Mouse (Mus musculus): ENCODE data around the gene Utp20. TPM values are rescaled to one million over a fixed set of nuclear protein-coding genes. Genes with fewer than 3 reads are reported as not detected.
A peak's percentile ranks its signal among the peaks of the same experiment; 100 is the strongest.

The Utp20 gene
- polyA plus RNA-seq, 1 experiment, result 18.0 TPM

DNA sequence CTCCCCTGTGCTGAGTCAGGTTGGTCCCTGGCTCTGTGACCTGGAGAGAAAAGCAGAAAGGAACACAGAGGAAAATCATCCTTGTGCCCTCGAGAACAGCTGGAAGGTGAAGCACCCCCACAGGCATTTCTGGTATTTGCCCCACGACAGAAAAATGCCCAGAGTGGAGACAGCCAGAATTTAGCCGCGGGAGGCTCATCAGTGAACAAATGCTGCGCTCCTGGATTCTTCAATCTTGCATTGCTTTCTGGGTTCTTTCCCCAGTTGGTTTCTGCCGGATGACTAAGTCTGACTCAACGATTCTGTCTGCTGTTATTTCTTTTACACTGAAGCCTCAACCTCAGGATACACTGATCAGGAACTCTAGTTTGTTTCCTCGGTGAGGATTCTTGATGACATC, 98.4 kb downstream of the Utp20 start:
- no peaks in the 10 kb centered on the region; the same call in 1 of the 2 replicates for H3K4me1 ChIP-seq (ENCODE audit: control insufficient read depth, insufficient read depth, low read length)
- H3K27ac ChIP-seq (ENCODE audit: insufficient read depth, low read length), result no peak overlapping the region
- H3K4me3 ChIP-seq (ENCODE audit: insufficient read depth, low read length), result no peak overlapping the region
- TF ChIP-seq CTCF (IDR thresholded peaks at IDR 0.05; ENCODE audit: extremely low read depth, insufficient read depth, low read length) (no peak), POLR2A (IDR thresholded peaks at IDR 0.05; ENCODE audit: extremely low read depth, insufficient read depth, low read length) (no peak)

DNA sequence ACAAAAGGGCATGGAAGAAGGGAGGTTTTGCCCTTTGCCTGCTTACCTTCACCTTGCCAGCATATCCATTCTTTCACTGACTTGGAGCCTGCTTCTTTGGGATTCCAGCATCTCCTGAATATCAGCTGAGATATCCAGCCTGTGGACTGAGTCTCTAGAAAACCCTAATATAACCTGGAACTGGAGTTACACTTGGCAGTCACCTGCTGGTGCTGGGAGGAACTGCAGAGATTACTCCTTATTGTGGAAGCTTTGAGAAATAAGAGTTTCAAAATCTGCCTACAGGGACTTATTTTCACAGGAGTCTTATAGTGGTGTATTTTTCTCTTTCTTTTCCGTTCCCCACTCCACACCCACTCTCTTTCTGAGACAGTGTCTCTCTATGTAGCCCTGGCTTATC, 99.5 kb downstream of the Utp20 start:
- H3K4me3 ChIP-seq (ENCODE audit: insufficient read depth, low read length), result no peak overlapping the region
- no peak overlapping the region for H3K27ac ChIP-seq (ENCODE audit: insufficient read depth, low read length)
- no peaks in the 10 kb centered on the region for H3K4me1 ChIP-seq (ENCODE audit: control insufficient read depth, insufficient read depth, low read length)
- TF ChIP-seq POLR2A (IDR thresholded peaks at IDR 0.05; ENCODE audit: extremely low read depth, insufficient read depth, low read length) (no peak), CTCF (IDR thresholded peaks at IDR 0.05; ENCODE audit: extremely low read depth, insufficient read depth, low read length) (peak; percentile 51; the same call in 1 of the 2 replicates)

DNA sequence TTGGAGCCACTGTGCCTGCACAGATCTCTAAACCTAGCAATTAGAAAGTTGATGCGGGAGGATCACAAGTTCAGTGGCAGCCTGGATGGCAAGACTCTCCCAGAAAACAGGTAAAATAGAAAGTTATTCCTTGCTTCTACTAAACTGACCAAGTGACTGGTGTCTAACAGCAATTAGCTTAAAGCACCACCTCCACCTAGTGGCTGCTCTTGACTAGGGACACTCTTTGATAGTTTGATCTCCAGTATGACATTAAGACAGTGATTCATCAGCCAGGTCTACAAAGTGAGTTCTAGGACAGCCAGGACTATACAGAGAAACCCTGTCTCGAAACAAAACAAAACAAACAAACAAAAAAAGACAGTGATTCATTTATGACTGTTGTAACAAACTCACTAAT, 101.3 kb downstream of the Utp20 start:
- no peaks in the 10 kb centered on the region for H3K4me1 ChIP-seq (ENCODE audit: control insufficient read depth, insufficient read depth, low read length)
- TF ChIP-seq POLR2A (IDR thresholded peaks at IDR 0.05; ENCODE audit: extremely low read depth, insufficient read depth, low read length), result no peak
- TF ChIP-seq CTCF (IDR thresholded peaks at IDR 0.05; ENCODE audit: extremely low read depth, insufficient read depth, low read length), result peak; percentile 28; the same call in 1 of the 2 replicates
- no peak overlapping the region for H3K27ac ChIP-seq (ENCODE audit: insufficient read depth, low read length)
- no peak overlapping the region for H3K4me3 ChIP-seq (ENCODE audit: insufficient read depth, low read length)

DNA sequence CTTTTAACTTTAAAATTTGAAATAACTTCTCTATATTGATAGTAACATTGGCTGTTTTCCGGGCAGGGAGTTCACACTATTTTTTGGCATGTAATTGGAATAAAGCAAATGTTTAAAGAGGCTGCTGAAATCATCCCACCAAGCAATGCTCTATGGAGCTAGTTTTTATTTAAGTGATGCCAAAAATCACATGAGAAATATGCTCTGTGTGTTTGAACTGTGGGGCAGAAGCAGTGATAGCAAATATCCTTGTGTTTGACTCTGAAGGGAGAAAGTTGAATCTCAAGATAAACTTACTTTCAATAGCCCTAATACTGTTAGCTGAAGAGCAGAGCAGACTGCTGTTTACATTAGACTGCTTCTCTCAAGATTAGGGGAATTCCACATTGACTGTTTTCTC, 107.0 kb downstream of the Utp20 start:
- no peak overlapping the region for H3K4me3 ChIP-seq (ENCODE audit: insufficient read depth, low read length)
- TF ChIP-seq POLR2A (IDR thresholded peaks at IDR 0.05; ENCODE audit: extremely low read depth, insufficient read depth, low read length) (no peak), CTCF (IDR thresholded peaks at IDR 0.05; ENCODE audit: extremely low read depth, insufficient read depth, low read length) (no peak)
- no peak overlapping the region for H3K27ac ChIP-seq (ENCODE audit: insufficient read depth, low read length)
- no peaks in the 10 kb centered on the region for H3K4me1 ChIP-seq (ENCODE audit: control insufficient read depth, insufficient read depth, low read length)

DNA sequence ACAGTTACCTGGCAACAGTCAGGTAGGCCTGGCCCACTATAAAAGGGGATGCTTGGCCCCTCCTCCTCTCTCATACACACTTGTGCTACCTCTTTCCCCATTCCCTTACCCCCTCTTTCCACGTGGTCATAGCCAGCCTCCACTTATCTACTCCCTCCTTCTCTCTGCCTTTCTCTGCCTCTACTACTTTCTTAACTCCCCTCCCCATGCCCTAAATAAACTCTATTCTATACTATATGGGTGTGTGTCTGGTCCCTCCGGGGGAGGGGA, 108.9 kb downstream of the Utp20 start:
- H3K4me3 ChIP-seq (ENCODE audit: insufficient read depth, low read length), result no peak overlapping the region
- no peak for TF ChIP-seq POLR2A (IDR thresholded peaks at IDR 0.05; ENCODE audit: extremely low read depth, insufficient read depth, low read length)
- TF ChIP-seq CTCF (IDR thresholded peaks at IDR 0.05; ENCODE audit: extremely low read depth, insufficient read depth, low read length), result no peak
- H3K27ac ChIP-seq (ENCODE audit: insufficient read depth, low read length), result no peak overlapping the region
- H3K4me1 ChIP-seq (ENCODE audit: control insufficient read depth, insufficient read depth, low read length), result no peaks in the 10 kb centered on the region

DNA sequence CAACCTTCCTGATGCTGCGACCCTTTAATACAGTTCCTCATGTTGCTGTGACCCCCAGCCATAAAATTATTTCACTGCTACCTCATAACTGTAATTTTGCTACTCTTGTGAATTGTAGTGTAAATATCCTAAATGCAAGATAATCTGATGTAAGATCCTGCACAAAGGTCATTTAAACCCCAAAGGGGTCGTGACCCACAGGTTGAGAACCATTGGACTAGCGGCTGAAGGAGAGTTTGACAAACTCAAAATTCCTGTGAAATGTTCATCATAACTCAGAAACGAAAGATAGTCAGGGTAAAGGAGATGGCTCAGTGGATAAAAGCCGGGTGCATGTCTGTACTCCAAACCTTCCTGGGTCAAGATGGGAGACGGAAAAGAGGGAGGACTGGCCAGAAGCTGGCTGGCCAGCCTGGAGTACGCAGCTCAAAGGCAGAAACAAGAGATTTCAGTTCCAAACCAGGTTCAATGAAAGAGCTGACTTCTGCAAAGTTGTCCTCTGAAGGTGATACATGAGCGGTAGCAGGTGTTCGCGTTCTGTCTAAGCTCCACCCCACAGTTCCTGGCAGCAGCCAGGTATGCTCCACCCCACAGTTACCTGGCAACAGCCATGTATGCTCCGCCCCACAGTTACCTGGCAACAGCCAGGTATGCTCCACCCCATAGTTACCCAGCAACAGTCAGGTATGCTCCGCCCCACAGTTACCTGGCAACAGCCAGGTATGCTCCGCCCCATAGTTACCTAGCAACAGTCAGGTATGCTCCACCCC, 109.4 kb downstream of the Utp20 start:
- Histone ChIP-seq H3K4me1 (ENCODE audit: control insufficient read depth, insufficient read depth, low read length) (no peaks in the 10 kb centered on the region), H3K27ac (ENCODE audit: insufficient read depth, low read length) (no peak overlapping the region), H3K4me3 (ENCODE audit: insufficient read depth, low read length) (no peak overlapping the region)
- TF ChIP-seq POLR2A (IDR thresholded peaks at IDR 0.05; ENCODE audit: extremely low read depth, insufficient read depth, low read length) (no peak), CTCF (IDR thresholded peaks at IDR 0.05; ENCODE audit: extremely low read depth, insufficient read depth, low read length) (no peak)

DNA sequence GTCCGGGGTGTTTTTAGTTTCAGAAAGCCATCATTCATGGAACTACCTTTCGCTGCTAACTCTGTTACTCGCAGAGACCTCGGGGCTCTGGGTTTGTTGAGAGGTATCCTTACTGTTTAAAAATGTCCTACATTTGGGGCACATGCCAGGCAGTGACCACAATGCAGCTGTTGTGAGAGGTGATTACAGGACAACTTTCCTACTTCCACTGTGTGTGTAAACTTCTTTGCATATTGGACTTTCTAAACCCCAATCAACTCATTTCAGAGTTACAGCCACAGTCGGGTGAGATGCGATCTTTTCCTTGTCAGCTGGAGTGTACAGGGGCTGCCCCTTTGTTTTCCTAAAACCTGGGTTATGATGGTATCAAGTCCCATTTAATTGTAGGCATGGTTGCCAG, 111.0 kb downstream of the Utp20 start:
- Histone ChIP-seq H3K4me1 (ENCODE audit: control insufficient read depth, insufficient read depth, low read length) (no peaks in the 10 kb centered on the region), H3K27ac (ENCODE audit: insufficient read depth, low read length) (no peak overlapping the region), H3K4me3 (ENCODE audit: insufficient read depth, low read length) (no peak overlapping the region)
- TF ChIP-seq POLR2A (IDR thresholded peaks at IDR 0.05; ENCODE audit: extremely low read depth, insufficient read depth, low read length) (no peak), CTCF (IDR thresholded peaks at IDR 0.05; ENCODE audit: extremely low read depth, insufficient read depth, low read length) (no peak)

DNA sequence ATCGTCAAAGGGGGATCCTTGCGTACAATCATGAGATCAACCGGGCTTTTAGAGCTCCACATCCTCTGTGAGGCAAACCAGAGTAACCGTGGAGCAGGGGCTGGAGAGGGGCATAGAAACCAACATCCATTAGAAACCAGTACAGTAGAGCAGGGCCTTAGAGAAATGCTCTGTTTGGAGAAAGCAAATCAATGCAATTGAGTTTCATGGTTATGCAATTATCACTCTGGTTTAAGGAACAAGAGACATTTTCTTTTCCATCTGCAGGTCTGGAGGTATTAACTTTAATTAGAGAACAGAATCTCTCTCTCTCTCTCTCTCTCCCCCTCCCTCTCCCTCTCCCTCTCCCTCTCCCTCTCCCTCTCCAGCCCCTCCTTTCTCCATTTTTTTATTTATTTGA, 111.9 kb downstream of the Utp20 start:
- H3K4me3 ChIP-seq (ENCODE audit: insufficient read depth, low read length), result no peak overlapping the region
- no peak for TF ChIP-seq CTCF (IDR thresholded peaks at IDR 0.05; ENCODE audit: extremely low read depth, insufficient read depth, low read length)
- no peaks in the 10 kb centered on the region for H3K4me1 ChIP-seq (ENCODE audit: control insufficient read depth, insufficient read depth, low read length)
- no peak overlapping the region for H3K27ac ChIP-seq (ENCODE audit: insufficient read depth, low read length)

DNA sequence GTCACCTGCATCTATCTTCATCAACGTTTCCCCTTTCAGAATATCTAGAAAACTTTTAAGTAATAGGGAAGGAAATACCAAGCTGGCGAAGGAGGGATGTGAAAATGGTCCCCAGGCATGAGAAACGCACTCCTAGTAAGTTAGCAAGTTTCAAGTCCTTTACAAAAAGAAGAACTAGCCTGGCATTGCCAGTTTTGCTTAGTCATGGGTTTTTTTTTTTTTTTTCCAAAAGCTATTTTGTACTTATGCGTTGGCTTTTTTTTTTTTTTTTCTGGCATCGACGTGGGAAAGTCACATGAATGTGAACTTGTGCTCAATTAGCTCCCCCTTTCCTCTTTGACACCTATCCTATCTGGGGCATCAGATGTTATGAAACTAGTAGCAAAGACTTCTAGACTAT, 114.2 kb downstream of the Utp20 start:
- TF ChIP-seq CTCF (IDR thresholded peaks at IDR 0.05; ENCODE audit: extremely low read depth, insufficient read depth, low read length) (no peak), POLR2A (IDR thresholded peaks at IDR 0.05; ENCODE audit: extremely low read depth, insufficient read depth, low read length) (no peak)
- H3K27ac ChIP-seq (ENCODE audit: insufficient read depth, low read length), result no peak overlapping the region
- H3K4me3 ChIP-seq (ENCODE audit: insufficient read depth, low read length), result no peak overlapping the region
- H3K4me1 ChIP-seq (ENCODE audit: control insufficient read depth, insufficient read depth, low read length), result no peaks in the 10 kb centered on the region

DNA sequence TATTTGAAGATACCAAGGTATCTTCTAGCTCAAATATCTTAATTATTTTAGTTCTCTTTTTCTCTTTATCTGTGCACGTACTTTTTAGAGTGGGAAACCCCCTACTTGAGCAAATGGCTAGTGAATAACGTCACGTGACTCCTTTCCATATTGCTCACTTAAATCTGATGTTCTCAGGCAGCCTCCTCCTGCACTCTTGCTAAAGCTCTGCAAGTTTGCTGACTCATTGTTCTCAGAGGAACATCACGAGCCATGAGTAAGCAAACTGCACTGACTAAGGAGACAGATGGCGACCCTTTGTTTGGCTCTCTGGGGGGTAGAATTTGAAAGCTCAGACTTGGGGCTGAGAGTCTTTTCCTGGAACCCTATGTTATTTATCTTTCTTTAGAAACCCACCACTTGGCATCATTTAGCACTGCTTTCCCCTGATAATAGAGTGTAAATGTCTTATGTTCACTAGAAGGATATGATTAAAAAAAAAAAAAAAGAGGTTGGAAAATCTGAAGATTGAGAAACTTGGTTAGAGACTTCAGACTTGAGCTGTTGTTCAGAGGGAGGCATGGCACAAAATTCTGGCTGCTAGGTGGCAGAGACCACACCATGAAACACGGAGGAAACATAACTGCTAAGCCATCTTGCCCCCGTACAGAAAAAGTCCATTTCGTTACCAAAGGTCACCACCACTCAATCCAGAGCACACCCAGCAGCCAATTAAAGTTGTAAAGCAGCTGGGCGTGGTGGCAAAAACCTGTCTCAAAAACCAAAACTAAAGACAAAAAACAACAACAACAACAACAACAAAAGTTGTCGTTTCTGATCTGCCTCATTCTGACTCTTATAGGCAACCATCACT, 117.7 kb downstream of the Utp20 start:
- Histone ChIP-seq H3K4me1 (ENCODE audit: control insufficient read depth, insufficient read depth, low read length) (no peaks in the 10 kb centered on the region), H3K4me3 (ENCODE audit: insufficient read depth, low read length) (no peak overlapping the region), H3K27ac (ENCODE audit: insufficient read depth, low read length) (no peak overlapping the region)
- TF ChIP-seq CTCF (IDR thresholded peaks at IDR 0.05; ENCODE audit: extremely low read depth, insufficient read depth, low read length), result no peak
- no peak for TF ChIP-seq POLR2A (IDR thresholded peaks at IDR 0.05; ENCODE audit: extremely low read depth, insufficient read depth, low read length)

All from cortical plate, adult 2 months (tissue).